9 mouse cellular contexts compared by ENCODE assay signal in the genomic region with DNA sequence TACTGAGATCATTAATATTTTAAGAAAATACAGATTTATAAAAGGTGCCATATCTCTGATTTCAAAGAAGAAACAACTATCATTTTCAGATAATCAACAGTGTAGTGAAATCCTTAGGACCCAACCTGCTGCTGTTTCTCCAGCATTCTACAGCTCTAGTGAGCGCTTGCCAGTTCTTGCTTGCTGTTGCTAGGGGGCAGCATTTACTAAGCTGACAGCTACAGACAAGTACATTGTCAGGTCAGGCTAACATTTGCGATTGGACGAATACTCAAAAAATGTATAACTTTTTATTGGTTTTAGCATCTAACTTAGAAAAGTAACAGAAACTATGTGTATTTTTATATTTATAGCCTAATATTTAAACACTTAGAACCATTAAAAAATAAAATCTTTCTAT.
DNase-seq lines count a peak whose midpoint lies in the region; ATAC-seq and TF ChIP-seq lines count a peak whose summit lies in the region.
"Had no signal": no experiment of that assay in that cellular context is flagged by ENCODE, and none has a peak within 500 bp of the region (broad histone marks: within the 10 kb centered on the region; RNA-seq: fewer than 3 reads in every experiment).

No protein-coding gene starts in this region.

- H3ac ChIP-seq in C2C12 (ENCODE audit: control insufficient read depth, insufficient read length, low read depth): no peak overlapping the region

- no peaks in the 10 kb centered on the region for H3K9me3 ChIP-seq in heart, embryonic 12.5 days (replicated peaks)
- H3K9me3 ChIP-seq in kidney, embryonic 16.5 days (ENCODE audit: low read length): no peaks in the 10 kb centered on the region
- H3K9me3 ChIP-seq: heart, embryonic 13.5 days had no signal

- no peaks in the 10 kb centered on the region for H3K27me3 ChIP-seq in C2C12 (ENCODE audit: control insufficient read depth, insufficient read depth, insufficient read length)
- no peaks in the 10 kb centered on the region for H3K27me3 ChIP-seq in heart, embryonic 12.5 days (replicated peaks)
- no peaks in the 10 kb centered on the region for H3K27me3 ChIP-seq in kidney, embryonic 16.5 days (ENCODE audit: insufficient read depth, low read length)
- no peaks in the 10 kb centered on the region for H3K27me3 ChIP-seq in liver, adult 2 months (ENCODE audit: control insufficient read depth, insufficient read depth, low read length)
- H3K27me3 ChIP-seq: heart, embryonic 13.5 days had no signal

- no peak overlapping the region for H3K27ac ChIP-seq in heart, embryonic 12.5 days (ENCODE audit: poor library complexity, severe bottlenecking)
- H3K27ac ChIP-seq in kidney, embryonic 16.5 days (ENCODE audit: low read length): no peak overlapping the region
- no peak overlapping the region for H3K27ac ChIP-seq in liver, adult 2 months (replicated peaks; ENCODE audit: insufficient read depth, low read depth, low read length)

- 25% methylated on average over 3 of the region's 3 CpGs for WGBS in heart, embryonic 12.5 days
- WGBS in kidney, embryonic 16.5 days: 37% methylated on average over 3 of the region's 3 CpGs
- WGBS in liver, adult 2 months: 45% methylated on average over 3 of the region's 3 CpGs

- DNase-seq in WW6 (ENCODE audit: low read depth, low spot score): peak; percentile 4
- peak; percentile 79 for DNase-seq in embryo, embryonic 10 days (ENCODE audit: low spot score)
- peak; percentile 48 for DNase-seq in liver, adult 2 months (ENCODE audit: extremely low read depth, low read depth, low spot score)
- peak; percentile 13 to 21 for DNase-seq in natural killer cell, adult 2 months (ENCODE audit: low spot score in 2 of 2)
- DNase-seq in T-cell, adult 2 months (ENCODE audit: low spot score): no peak

- H3K36me3 ChIP-seq in C2C12 (ENCODE audit: control insufficient read depth, insufficient read depth): peaks cover 10% of the 10 kb centered on the region
- H3K36me3 ChIP-seq in heart, embryonic 12.5 days: peaks cover 4% of the 10 kb centered on the region; the same call in 1 of the 2 replicates
- H3K36me3 ChIP-seq in kidney, embryonic 16.5 days (ENCODE audit: insufficient read depth, low read length): no peaks in the 10 kb centered on the region
- H3K36me3 ChIP-seq in liver, adult 2 months (ENCODE audit: control insufficient read depth, insufficient read depth, low read length): peaks cover 14% of the 10 kb centered on the region; the same call in 1 of the 2 replicates

- no peaks in the 10 kb centered on the region for H3K79me3 ChIP-seq in C2C12 (ENCODE audit: low read depth)

- H3K9ac ChIP-seq in heart, embryonic 12.5 days: no peak overlapping the region
- H3K9ac ChIP-seq in kidney, embryonic 16.5 days (replicated peaks; ENCODE audit: low read length): no peak overlapping the region
- no peak overlapping the region for H3K9ac ChIP-seq in liver, adult 2 months (ENCODE audit: low read depth, low read length)
- H3K9ac ChIP-seq: heart, embryonic 13.5 days had no signal

- H3K4me1 ChIP-seq in heart, embryonic 12.5 days (replicated peaks): peaks cover 9% of the 10 kb centered on the region
- no peaks in the 10 kb centered on the region for H3K4me1 ChIP-seq in kidney, embryonic 16.5 days (ENCODE audit: insufficient read depth, low read length)
- H3K4me1 ChIP-seq in liver, adult 2 months (ENCODE audit: control insufficient read depth, insufficient read depth, low read length): no peaks in the 10 kb centered on the region

- no peak overlapping the region for H3K4me2 ChIP-seq in heart, embryonic 12.5 days
- H3K4me2 ChIP-seq in kidney, embryonic 16.5 days (replicated peaks; ENCODE audit: low read depth, low read length): no peak overlapping the region

- ATAC-seq in heart, embryonic 12.5 days (ENCODE audit: insufficient number of reproducible peaks, low FRiP score): peak; percentile 73; the same call in 1 of the 2 replicates
- ATAC-seq in kidney, embryonic 16.5 days (ENCODE audit: low FRiP score, low TSS enrichment): peak; percentile 89; the same call in 1 of the 2 replicates

- peak; percentile 55 for TF ChIP-seq CTCF in C2C12 (IDR thresholded peaks at IDR 0.05; ENCODE audit: control insufficient read depth, insufficient read depth, insufficient read length)
- TF ChIP-seq CTCF in liver, adult 2 months (IDR thresholded peaks at IDR 0.05; ENCODE audit: low read depth, low read length): peak; percentile 62; the same call in 1 of the 2 replicates

- H3K79me2 ChIP-seq in C2C12 (ENCODE audit: control insufficient read depth, insufficient read depth): no peaks in the 10 kb centered on the region
- no peaks in the 10 kb centered on the region for H3K79me2 ChIP-seq in liver, adult 2 months (ENCODE audit: control insufficient read depth, insufficient read depth, low read length)

- TF ChIP-seq POLR2A in liver, adult 2 months (IDR thresholded peaks at IDR 0.05; ENCODE audit: extremely low read depth, insufficient read depth, low read length): no peak

- no peak overlapping the region for H3K4me3 ChIP-seq in C2C12 (ENCODE audit: insufficient read depth, poor library complexity, severe bottlenecking)
- H3K4me3 ChIP-seq in heart, embryonic 12.5 days: no peak overlapping the region
- H3K4me3 ChIP-seq in kidney, embryonic 16.5 days (ENCODE audit: low read length): no peak overlapping the region
- H3K4me3 ChIP-seq in liver, adult 2 months (ENCODE audit: insufficient read depth, low read depth, low read length): no peak overlapping the region
- H3K4me3 ChIP-seq: heart, embryonic 13.5 days had no signal

TF ChIP-seq in C2C12, 6 proteins besides CTCF, POLR2A, EP300 and RAD21:
- TF ChIP-seq MYOG (IDR thresholded peaks at IDR 0.05; ENCODE audit: control insufficient read depth, extremely low read depth, insufficient read length) (no peak), CEBPB (IDR thresholded peaks at IDR 0.05; ENCODE audit: low read depth) (no peak), MYOD1 (IDR thresholded peaks at IDR 0.05; ENCODE audit: control insufficient read depth, insufficient read length, low read depth) (no peak), USF1 (IDR thresholded peaks at IDR 0.05; ENCODE audit: low read depth) (no peak), FOSL1 (IDR thresholded peaks at IDR 0.05; ENCODE audit: insufficient read depth, low read length, poor library complexity, severe bottlenecking) (no peak)
